Mouse (Mus musculus): Measurements from ENCODE around the gene Chd8. TPM values are rescaled to one million over a fixed set of nuclear protein-coding genes. Genes with fewer than 3 reads are reported as not detected.
A peak's percentile ranks its signal among the peaks of the same experiment; 100 is the strongest.
"Not testable (repeated sequence)": the region's sequence is repeated elsewhere in the genome, so short reads cannot be mapped to it uniquely, and the experiment has no call there.

Chd8 gene
- 20.8 and 20.9 TPM in 2 replicates for polyA plus RNA-seq (2016; fragmentation: Nextera tagmentation; extraction: Ambion mirVana)

DNA sequence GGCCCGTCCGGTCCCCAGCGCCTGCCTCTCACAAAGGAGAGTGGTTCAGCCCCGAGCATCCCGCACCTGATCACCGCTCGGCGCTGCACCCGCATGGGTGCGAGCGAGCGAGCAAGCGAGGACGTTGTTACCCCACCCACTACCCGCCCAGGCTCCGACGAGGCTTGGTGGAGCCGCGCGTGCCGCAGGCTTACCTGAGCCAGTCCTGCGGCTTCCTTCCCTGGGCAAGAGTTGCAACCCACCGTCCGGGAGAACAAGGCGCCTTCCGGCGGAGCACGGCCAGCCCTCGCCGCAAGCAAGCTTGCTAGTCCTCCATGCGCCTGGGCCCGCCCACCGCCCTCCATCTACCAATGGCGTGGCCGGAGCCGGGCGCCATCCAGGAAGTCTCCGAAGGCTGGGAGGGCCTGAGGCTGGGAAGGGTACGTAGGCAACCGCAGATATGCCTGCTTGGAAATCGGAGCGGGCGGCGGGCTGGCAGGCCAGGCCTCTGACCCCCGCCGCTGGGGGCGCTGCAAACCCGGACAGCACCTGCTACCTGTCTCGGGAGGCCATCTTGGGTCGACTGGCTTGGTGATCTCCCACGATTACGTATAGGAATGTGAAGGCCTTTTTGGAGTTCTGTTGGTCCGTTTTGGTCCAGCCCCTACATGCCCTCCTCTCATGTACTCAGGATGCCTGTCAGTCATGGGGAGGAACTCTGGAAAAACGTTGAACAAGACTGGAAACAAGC lies at the start of gene Chd8:
TSS of gene Chd8 (minus strand) at position 297 of the 730 bp plus-strand sequence.
- Histone ChIP-seq H3K4me3 (peak within 1 kb of the TSS; percentile 90), H3K4me2 (peak within 1 kb of the TSS; percentile 89), H3K9me3 (replicated peaks) (no peaks in the 10 kb centered on the region), H3K4me1 (peaks cover 36% of the 10 kb centered on the region), H3K27me3 (replicated peaks) (no peaks in the 10 kb centered on the region), H3K36me3 (no peaks in the 10 kb centered on the region), H3K27ac (peak within 1 kb of the TSS; percentile 93), H3K9ac (peak within 1 kb of the TSS; percentile 87)
- peak; percentile 100 for ATAC-seq
- WGBS (ENCODE audit: insufficient replicate concordance): under 1% methylated on average over 54 of the region's 54 CpGs

GRCm38 (mm10) chr14:52306100-52306499 lies 48.5 kb upstream of the Chd8 start:
- H3K4me1 ChIP-seq: peaks cover 45% of the 10 kb centered on the region
- H3K9ac ChIP-seq: no peak overlapping the region
- ATAC-seq: peak; percentile 55
- no peak overlapping the region; the same call in 1 of the 2 replicates for H3K4me3 ChIP-seq
- 77% methylated on average over 2 of the region's 2 CpGs for WGBS (ENCODE audit: insufficient replicate concordance)
- no peaks in the 10 kb centered on the region for H3K9me3 ChIP-seq (replicated peaks)
- peak overlapping the region; percentile 71 for H3K4me2 ChIP-seq
- peaks cover 8% of the 10 kb centered on the region; the same call in 1 of the 2 replicates for H3K36me3 ChIP-seq
- H3K27ac ChIP-seq: peak overlapping the region; percentile 92
- no peaks in the 10 kb centered on the region for H3K27me3 ChIP-seq (replicated peaks)

GRCm38 (mm10) chr14:52304644-52305271 lies 47.2 kb upstream of the Chd8 start, which contains the start of gene Mettl3:
Mettl3 (minus strand) TSS chr14:52305128.
- no peaks in the 10 kb centered on the region for H3K27me3 ChIP-seq (replicated peaks)
- peaks cover 45% of the 10 kb centered on the region for H3K4me1 ChIP-seq
- H3K4me2 ChIP-seq: peak within 1 kb of the TSS; percentile 71
- ATAC-seq: peak; percentile 91
- peak within 1 kb of the TSS; percentile 92 for H3K27ac ChIP-seq
- under 1% methylated on average over 46 of the region's 46 CpGs for WGBS (ENCODE audit: insufficient replicate concordance)
- no peaks in the 10 kb centered on the region for H3K9me3 ChIP-seq (replicated peaks)
- peaks cover 8% of the 10 kb centered on the region for H3K36me3 ChIP-seq
- peak within 1 kb of the TSS; percentile 79 for H3K4me3 ChIP-seq
- peak within 1 kb of the TSS; percentile 76 for H3K9ac ChIP-seq

- 86% methylated on average over 3 of the region's 3 CpGs for WGBS (ENCODE audit: insufficient replicate concordance)
- Histone ChIP-seq H3K4me3 (peak overlapping the region; percentile 79), H3K4me1 (peaks cover 39% of the 10 kb centered on the region), H3K36me3 (peaks cover 20% of the 10 kb centered on the region), H3K4me2 (peak overlapping the region; percentile 71)
- H3K9ac ChIP-seq; ATAC-seq; H3K27ac ChIP-seq; H3K27me3 ChIP-seq (replicated peaks); H3K9me3 ChIP-seq (replicated peaks): not testable (repeated sequence)
Measured at GRCm38 (mm10) chr14:52303517-52303916, 45.9 kb upstream of the Chd8 start.

- 69% methylated on average over 6 of the region's 6 CpGs for WGBS (ENCODE audit: insufficient replicate concordance)
Measured at GRCm38 (mm10) chr14:52295558-52296264, 38.1 kb upstream of the Chd8 start.

GRCm38 (mm10) chr14:52284191-52284590 lies 26.6 kb upstream of the Chd8 start:
- H3K4me3 ChIP-seq: no peak overlapping the region
- 72% methylated on average over 3 of the region's 3 CpGs for WGBS (ENCODE audit: insufficient replicate concordance)
- no peak for ATAC-seq
- H3K27me3 ChIP-seq (replicated peaks): no peaks in the 10 kb centered on the region
- H3K9me3 ChIP-seq (replicated peaks): no peaks in the 10 kb centered on the region
- peaks cover 49% of the 10 kb centered on the region for H3K36me3 ChIP-seq
- H3K9ac ChIP-seq: no peak overlapping the region
- H3K4me1 ChIP-seq: peaks cover 25% of the 10 kb centered on the region
- no peak overlapping the region for H3K4me2 ChIP-seq
- no peak overlapping the region for H3K27ac ChIP-seq

More at GRCm38 (mm10) chr14:52295558-52296264, 38.1 kb upstream of the Chd8 start:
- Histone ChIP-seq H3K27ac (no peak overlapping the region), H3K36me3 (peaks cover 94% of the 10 kb centered on the region), H3K4me1 (no peaks in the 10 kb centered on the region), H3K9ac (no peak overlapping the region), H3K4me2 (no peak overlapping the region), H3K4me3 (no peak overlapping the region), H3K9me3 (replicated peaks) (no peaks in the 10 kb centered on the region), H3K27me3 (replicated peaks) (no peaks in the 10 kb centered on the region)
- no peak for ATAC-seq

DNA sequence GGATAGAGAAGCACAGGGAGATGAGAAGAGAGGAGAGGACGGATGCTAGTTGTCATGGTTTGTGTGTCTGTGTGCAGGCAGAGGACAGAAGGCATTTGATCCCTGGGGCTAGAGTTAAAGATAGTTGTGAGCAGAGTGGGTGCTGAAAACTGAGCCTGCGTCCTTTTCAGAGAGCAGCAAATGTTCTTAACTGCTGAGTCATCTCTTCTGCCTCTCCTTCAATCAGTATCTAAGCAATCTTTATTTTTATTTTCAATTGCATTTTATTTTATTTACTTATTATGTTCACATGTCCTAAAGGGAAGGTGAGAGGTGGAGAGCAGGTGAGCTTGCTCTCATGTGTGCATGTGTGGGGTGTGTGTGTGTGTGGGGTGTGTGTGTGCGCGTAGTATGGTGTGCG lies 26.0 kb upstream of the Chd8 start:
- H3K4me3 ChIP-seq: no peak overlapping the region
- H3K9me3 ChIP-seq (replicated peaks): no peaks in the 10 kb centered on the region
- no peak overlapping the region for H3K27ac ChIP-seq
- peaks cover 25% of the 10 kb centered on the region for H3K4me1 ChIP-seq
- no peak for ATAC-seq
- H3K9ac ChIP-seq: no peak overlapping the region
- H3K27me3 ChIP-seq (replicated peaks): no peaks in the 10 kb centered on the region
- H3K36me3 ChIP-seq: peaks cover 44% of the 10 kb centered on the region
- 85% methylated on average over 5 of the region's 5 CpGs for WGBS (ENCODE audit: insufficient replicate concordance)
- no peak overlapping the region for H3K4me2 ChIP-seq

DNA sequence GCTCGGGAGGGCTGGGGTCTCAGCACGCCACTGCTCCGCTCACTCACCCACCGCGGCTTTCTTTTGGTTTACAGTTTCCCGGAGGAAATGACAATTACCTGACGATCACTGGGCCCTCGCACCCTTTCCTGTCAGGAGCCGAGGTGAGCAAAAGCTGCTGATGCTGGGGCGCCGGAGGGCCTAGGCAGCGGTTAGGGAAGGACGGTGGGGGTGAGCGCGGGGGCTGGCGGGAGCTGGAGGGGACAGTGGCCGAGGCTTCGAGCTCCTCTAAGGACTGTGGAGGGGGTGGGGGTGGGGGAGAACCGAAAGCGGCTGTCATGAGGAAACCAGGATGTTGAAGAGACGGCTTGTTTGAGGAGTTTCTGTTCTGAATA lies 22.2 kb upstream of the Chd8 start:
- no peaks in the 10 kb centered on the region for H3K9me3 ChIP-seq (replicated peaks)
- H3K27ac ChIP-seq: peak overlapping the region; percentile 92
- peaks cover 34% of the 10 kb centered on the region for H3K4me1 ChIP-seq
- peak overlapping the region; percentile 97 for H3K9ac ChIP-seq
- H3K4me2 ChIP-seq: peak overlapping the region; percentile 81
- peaks cover 17% of the 10 kb centered on the region; the same call in 1 of the 2 replicates for H3K36me3 ChIP-seq
- ATAC-seq: no peak
- no peaks in the 10 kb centered on the region for H3K27me3 ChIP-seq (replicated peaks)
- WGBS (ENCODE audit: insufficient replicate concordance): 1% methylated on average over 21 of the region's 21 CpGs
- H3K4me3 ChIP-seq: peak overlapping the region; percentile 87

DNA sequence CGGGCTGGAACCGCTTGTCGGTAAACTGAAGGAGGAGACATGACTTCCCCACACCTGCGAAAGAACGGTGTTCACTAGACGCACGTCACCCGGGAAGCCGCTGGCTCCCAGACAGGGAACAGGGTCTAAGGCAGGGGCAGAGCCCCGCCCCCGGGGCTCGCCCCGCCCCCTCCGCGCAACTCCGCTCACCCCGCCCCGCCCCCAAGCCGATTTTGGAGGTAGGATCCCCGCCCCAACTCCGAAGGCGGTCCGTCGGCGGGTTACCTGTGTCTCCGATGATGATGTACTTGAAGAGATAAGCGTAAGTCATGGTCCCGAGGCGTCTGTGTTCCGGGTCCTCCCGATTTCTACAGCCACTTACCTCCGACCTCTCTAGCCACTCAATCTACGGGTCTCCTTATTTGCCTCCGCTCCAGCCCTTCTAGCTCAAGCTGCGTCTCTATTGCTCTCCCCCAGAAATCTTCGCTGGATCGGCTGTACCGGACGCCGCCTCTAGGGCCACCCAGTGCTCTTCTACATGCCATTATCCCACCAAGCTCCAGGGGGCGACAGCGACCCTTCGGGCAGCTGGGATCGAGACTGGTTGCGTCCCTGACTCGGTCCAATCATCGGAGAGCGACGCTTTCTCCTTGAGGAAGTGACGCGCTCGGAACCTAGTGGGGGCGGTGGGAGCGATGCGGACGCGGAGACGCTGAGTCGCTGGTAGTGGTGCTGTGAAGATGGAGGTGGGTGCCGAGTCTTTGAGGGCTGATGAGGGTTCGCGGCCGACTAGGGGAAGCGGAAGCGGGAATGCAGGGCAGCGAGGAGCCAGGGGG lies 21.6 kb upstream of the Chd8 start, which contains the start of the genes Tox4 and Rab2b:
TSS of gene Tox4 (plus strand) at position 215 of the 815 bp plus-strand sequence.
TSS of gene Rab2b (minus strand) at position 614 of the 815 bp plus-strand sequence.
- Histone ChIP-seq H3K4me1 (peaks cover 31% of the 10 kb centered on the region), H3K27me3 (replicated peaks) (no peaks in the 10 kb centered on the region), H3K9me3 (replicated peaks) (no peaks in the 10 kb centered on the region), H3K9ac (peak within 1 kb of the TSS; percentile 97), H3K4me2 (peak within 1 kb of the TSS; percentile 81), H3K36me3 (peaks cover 17% of the 10 kb centered on the region; the same call in 1 of the 2 replicates), H3K27ac (peak within 1 kb of the TSS; percentile 92), H3K4me3 (peak within 1 kb of the TSS; percentile 87)
- peak; percentile 98 for ATAC-seq
- 2% methylated on average over 66 of the region's 66 CpGs for WGBS (ENCODE audit: insufficient replicate concordance)

DNA sequence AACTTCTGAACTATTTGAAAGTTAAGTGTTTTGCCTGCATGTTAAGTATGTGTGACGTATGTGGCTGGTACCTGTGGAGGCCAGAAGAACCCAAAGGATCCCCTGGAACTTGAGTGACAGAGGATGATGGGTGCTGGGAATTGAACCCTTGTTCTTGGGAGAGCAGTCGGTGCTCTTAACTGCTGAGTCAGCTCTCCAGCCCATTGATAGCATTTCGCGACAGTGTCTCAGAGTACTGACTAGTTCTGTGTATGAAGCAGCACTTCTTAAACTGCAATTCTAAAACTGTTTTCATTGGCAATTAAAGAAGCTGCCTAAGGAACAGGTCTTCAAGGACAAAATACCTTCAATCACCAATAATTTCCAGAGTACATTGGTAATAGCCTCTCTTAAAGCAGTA lies 19.6 kb upstream of the Chd8 start:
- no peaks in the 10 kb centered on the region for H3K9me3 ChIP-seq (replicated peaks)
- H3K4me3 ChIP-seq: no peak overlapping the region
- peaks cover 13% of the 10 kb centered on the region; the same call in 1 of the 2 replicates for H3K36me3 ChIP-seq
- no peak overlapping the region for H3K27ac ChIP-seq
- peaks cover 21% of the 10 kb centered on the region for H3K4me1 ChIP-seq
- H3K27me3 ChIP-seq (replicated peaks): no peaks in the 10 kb centered on the region
- no peak overlapping the region for H3K4me2 ChIP-seq
- ATAC-seq: no peak
- WGBS (ENCODE audit: insufficient replicate concordance): 67% methylated on average over 4 of the region's 4 CpGs
- H3K9ac ChIP-seq: no peak overlapping the region

GRCm38 (mm10) chr14:52272781-52273180 lies 15.2 kb upstream of the Chd8 start:
- Histone ChIP-seq H3K36me3 (peaks cover 14% of the 10 kb centered on the region; the same call in 1 of the 2 replicates), H3K27ac (no peak overlapping the region), H3K9ac (no peak overlapping the region), H3K4me2 (no peak overlapping the region), H3K27me3 (replicated peaks) (no peaks in the 10 kb centered on the region), H3K4me1 (peaks cover under 1% of the 10 kb centered on the region; the same call in 1 of the 2 replicates), H3K4me3 (no peak overlapping the region), H3K9me3 (replicated peaks) (no peaks in the 10 kb centered on the region)
- no peak for ATAC-seq
- WGBS (ENCODE audit: insufficient replicate concordance): 55% methylated on average over 3 of the region's 3 CpGs

All from liver, embryonic 12.5 days (tissue).